Mouse (Mus musculus) embryonic facial prominence, embryonic 11.5 days (tissue): ENCODE results near the gene Ube2l6. TPM values are rescaled to one million over a fixed set of nuclear protein-coding genes. Genes with fewer than 3 reads are reported as not detected.

Source experiments
- ATAC-seq: fragments of 200-750 bp; cut with Nextera tagmentation; replicated peaks from 2 replicates; pipeline ENCODE4 v1.8.0; 2017; ENCODE audit warnings: low read depth; ENCODE audit not compliant: insufficient number of reproducible peaks, low FRiP score, low TSS enrichment
- DNase-seq: peaks from one replicate; pipeline ENCODE4 v3.0.0-alpha.2; 2015; ENCODE audit warnings: low spot score
- H3K27ac ChIP-seq: fragments of 300-500 bp; sonication (generic); replicated peaks from 2 replicates; pipeline ENCODE4 v1.5.1; 2014; ENCODE audit warnings: mild to moderate bottlenecking, low read depth, low read length, control low read depth
- H3K27me3 ChIP-seq: fragments of 300-500 bp; sonication (generic); 2 replicates; pipeline ENCODE4 v1.6.1; 2014; ENCODE audit warnings: mild to moderate bottlenecking, low read length, moderate library complexity, mixed read lengths; ENCODE audit not compliant: control insufficient read depth, insufficient read depth
- H3K36me3 ChIP-seq: fragments of 300-500 bp; sonication (generic); replicated peaks from 2 replicates; pipeline ENCODE4 v1.6.1; 2014; ENCODE audit warnings: low read depth, mild to moderate bottlenecking, low read length, moderate library complexity, mixed read lengths; ENCODE audit not compliant: control insufficient read depth, insufficient read depth
- H3K4me1 ChIP-seq: fragments of 300-500 bp; sonication (generic); 2 replicates; pipeline ENCODE4 v1.6.1; 2014; ENCODE audit warnings: low read length, mixed read lengths; ENCODE audit not compliant: control insufficient read depth, insufficient read depth
- H3K4me2 ChIP-seq: fragments of 300-500 bp; sonication (generic); 2 replicates; pipeline ENCODE4 v1.6.1; 2014; ENCODE audit warnings: low read depth, mild to moderate bottlenecking, control low read depth, low read length, moderate library complexity
- H3K4me3 ChIP-seq: fragments of 300-500 bp; sonication (generic); 2 replicates; pipeline ENCODE4 v1.5.1; 2014; ENCODE audit warnings: low read depth, low read length, control low read depth
- H3K9ac ChIP-seq: fragments of 300-500 bp; sonication (generic); replicated peaks from 2 replicates; pipeline ENCODE4 v1.6.1; 2014; ENCODE audit warnings: mild to moderate bottlenecking, control low read depth, low read length
- H3K9me3 ChIP-seq: fragments of 300-500 bp; sonication (generic); replicated peaks from 2 replicates; pipeline ENCODE4 v1.6.1; 2016; ENCODE audit warnings: mild to moderate bottlenecking, low read length, inconsistent platforms, mixed read lengths; ENCODE audit not compliant: control insufficient read depth
- WGBS: fragments of 180-500 bp; shearing (Covaris S2); extraction: QIAGEN DNeasy Blood & Tissue Kit; methylation state at CpG from one replicate; pipeline ENCODE4 v1.1.7; 2014; 5-methylcytosine and 5-hydroxymethylcytosine counted together
- polyA plus RNA-seq: library from polyadenylated mRNA; unstranded; fragments of >200 nt; fragmentation: Nextera tagmentation; extraction: Ambion mirVana; gene quantifications from 2 replicates; pipeline ENCODE4 v1.2.1, GENCODE M21; 2014

Ube2l6 gene
- polyA plus RNA-seq, 1 experiment from 2014 or later, result 30.6 TPM

DNA sequence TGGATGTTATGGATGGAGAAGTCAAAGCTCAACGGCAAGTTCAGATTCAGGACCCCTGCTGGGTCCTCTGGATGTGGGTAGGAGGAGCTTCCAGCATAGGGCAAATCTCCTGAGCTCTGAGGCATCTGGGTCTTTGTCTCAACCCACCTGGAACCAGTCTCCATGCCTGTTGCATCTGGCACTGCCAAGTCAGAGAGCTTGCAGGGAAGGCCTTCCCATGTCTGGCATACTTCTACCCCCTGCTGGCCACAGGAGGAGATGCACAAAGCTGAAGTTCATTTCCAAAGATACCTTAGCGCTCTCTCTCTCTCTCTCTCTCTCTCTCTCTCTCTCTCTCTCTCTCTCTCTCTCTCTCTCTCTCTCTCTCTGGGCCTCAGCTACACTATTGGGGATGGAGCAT is 57.1 kb downstream of the Ube2l6 start:
- Histone ChIP-seq H3K4me1 (no peaks in the 10 kb centered on the region), H3K27ac (no peak overlapping the region), H3K36me3 (peaks cover 2% of the 10 kb centered on the region; the same call in 1 of the 2 replicates), H3K4me3 (no peak overlapping the region), H3K9ac (no peak overlapping the region), H3K9me3 (no peaks in the 10 kb centered on the region), H3K27me3 (no peaks in the 10 kb centered on the region), H3K4me2 (no peak overlapping the region)
- WGBS, result 64% methylated on average over 2 of the region's 2 CpGs
- 0 out of 2 replicates have a peak, but pooled peaks have one; percentile 54 for ATAC-seq
- DNase-seq, result peak; percentile 71

DNA sequence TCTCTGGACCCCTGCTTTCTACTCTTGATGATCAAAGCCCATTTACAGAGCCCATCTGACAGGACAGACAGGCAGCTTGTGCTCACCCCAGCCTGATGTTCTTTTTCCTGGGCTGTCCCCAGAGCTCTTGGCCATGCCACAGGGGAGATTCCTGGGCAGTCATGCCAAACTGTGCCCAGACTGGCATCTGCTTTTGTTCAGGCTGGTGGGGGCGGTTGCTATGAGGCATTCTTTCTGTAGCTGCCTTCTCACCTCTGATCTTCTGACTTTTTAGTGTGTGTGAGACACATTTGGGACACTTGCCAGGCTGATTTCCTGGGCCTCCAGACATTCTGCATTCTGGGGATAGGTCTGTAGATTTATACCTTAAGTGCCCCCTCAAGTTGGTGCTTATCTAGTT is 59.9 kb downstream of the Ube2l6 start:
- 91% methylated on average over 1 of the region's 1 CpGs for WGBS
- H3K9ac ChIP-seq, result no peak overlapping the region
- no peak for ATAC-seq
- H3K9me3 ChIP-seq, result no peaks in the 10 kb centered on the region
- H3K27ac ChIP-seq, result no peak overlapping the region
- no peak for DNase-seq
- no peaks in the 10 kb centered on the region for H3K4me1 ChIP-seq
- peaks cover 4% of the 10 kb centered on the region; the same call in 1 of the 2 replicates for H3K36me3 ChIP-seq
- H3K4me3 ChIP-seq, result no peak overlapping the region
- no peaks in the 10 kb centered on the region for H3K27me3 ChIP-seq
- no peak overlapping the region for H3K4me2 ChIP-seq

Other genes with a start within 250 kb of the Ube2l6 start
- 39.3 and 40.6 TPM in 2 replicates for gene Ctnnd1, start 148.1 kb upstream of the Ube2l6 start, polyA plus RNA-seq
- 0.07 TPM in 2 replicates for gene Btbd18, start 139.7 kb upstream of the Ube2l6 start, polyA plus RNA-seq
- 446 and 475 TPM in 2 replicates for gene Selenoh, start 128.1 kb upstream of the Ube2l6 start, polyA plus RNA-seq
- not detected in 2 replicates for gene Gm28635, start 120.8 kb upstream of the Ube2l6 start, polyA plus RNA-seq
- 62.1 and 68.2 TPM in 2 replicates for gene Med19, start 120.4 kb upstream of the Ube2l6 start, polyA plus RNA-seq
- 150 and 152 TPM in 2 replicates for gene Tmx2, start 119.7 kb upstream of the Ube2l6 start, polyA plus RNA-seq
- 25.4 and 25.5 TPM in 2 replicates for gene Zdhhc5, start 83.6 kb upstream of the Ube2l6 start, polyA plus RNA-seq
- 58.5 and 61.1 TPM in 2 replicates for gene Clp1, start 71.5 kb upstream of the Ube2l6 start, polyA plus RNA-seq
- 6.2 and 6.6 TPM in 2 replicates for gene Ypel4, start 64.8 kb upstream of the Ube2l6 start, polyA plus RNA-seq
- gene Gm19426, start 55.2 kb upstream of the Ube2l6 start, polyA plus RNA-seq, result 5.9 and 6.4 TPM in 2 replicates
- 21.0 and 22.4 TPM in 2 replicates for gene Serping1, start 23.4 kb upstream of the Ube2l6 start, polyA plus RNA-seq
- 0.11 and 0.20 TPM in 2 replicates for gene Smtnl1, start 23.8 kb downstream of the Ube2l6 start, polyA plus RNA-seq
- gene Timm10, start 28.2 kb downstream of the Ube2l6 start, polyA plus RNA-seq, result 45.9 and 50.0 TPM in 2 replicates
- gene Slc43a1, start 40.0 kb downstream of the Ube2l6 start, polyA plus RNA-seq, result 23.1 and 28.0 TPM in 2 replicates
- 2.4 and 3.2 TPM in 2 replicates for gene Rtn4rl2, start 87.9 kb downstream of the Ube2l6 start, polyA plus RNA-seq
- 37.2 and 38.9 TPM in 2 replicates for gene Slc43a3, start 137.8 kb downstream of the Ube2l6 start, polyA plus RNA-seq
- 0.60 and 0.78 TPM in 2 replicates for gene Prg2, start 181.6 kb downstream of the Ube2l6 start, polyA plus RNA-seq
- not detected in 2 replicates for gene Prg3, start 189.4 kb downstream of the Ube2l6 start, polyA plus RNA-seq
- gene Ssrp1, start 238.4 kb downstream of the Ube2l6 start, polyA plus RNA-seq, result 409 TPM in 2 replicates
- 6.2 and 8.4 TPM in 2 replicates for gene P2rx3, start 238.6 kb downstream of the Ube2l6 start, polyA plus RNA-seq
- 9.3 and 12.2 TPM in 2 replicates for gene Tnks1bp1, start 249.2 kb downstream of the Ube2l6 start, polyA plus RNA-seq